Mouse (Mus musculus): Measurements from ENCODE around the gene Gldc.

DNA sequence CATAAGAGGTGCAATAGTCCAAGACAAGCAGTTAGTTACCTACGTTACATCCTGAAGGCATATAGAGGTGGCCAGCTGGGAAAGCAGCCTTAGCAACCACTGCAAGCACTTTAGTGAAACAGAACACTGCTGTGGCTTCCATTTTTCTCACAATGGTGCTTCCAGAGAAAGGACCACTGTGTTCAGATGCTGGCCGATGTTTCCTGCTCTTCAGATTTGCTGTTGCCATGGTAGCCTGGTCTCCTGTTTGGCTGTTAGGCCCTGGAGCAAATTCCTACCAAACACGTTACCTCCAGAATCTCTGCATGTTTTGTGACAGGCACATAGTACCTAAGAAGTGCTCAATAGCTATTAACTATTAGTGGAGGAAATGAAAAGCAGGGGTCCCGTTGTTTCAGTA, 78.2 kb downstream of the Gldc start:
- TF ChIP-seq POLR2A (IDR thresholded peaks at IDR 0.05; ENCODE audit: low read depth, low read length) (no peak), CTCF (conservative IDR thresholded peaks at IDR 0.05; ENCODE audit: insufficient read depth, insufficient read length, low read depth, low read length) (no peak)
